Mouse (Mus musculus) retina, postnatal 7 days (tissue): ENCODE results near the gene Tcea3.

ENCODE experiments used
- DNase-seq: peaks from one replicate; pipeline ENCODE4 v3.0.0-alpha.2; 2012; ENCODE audit warnings: low read depth, low spot score

The Tcea3 gene

DNA sequence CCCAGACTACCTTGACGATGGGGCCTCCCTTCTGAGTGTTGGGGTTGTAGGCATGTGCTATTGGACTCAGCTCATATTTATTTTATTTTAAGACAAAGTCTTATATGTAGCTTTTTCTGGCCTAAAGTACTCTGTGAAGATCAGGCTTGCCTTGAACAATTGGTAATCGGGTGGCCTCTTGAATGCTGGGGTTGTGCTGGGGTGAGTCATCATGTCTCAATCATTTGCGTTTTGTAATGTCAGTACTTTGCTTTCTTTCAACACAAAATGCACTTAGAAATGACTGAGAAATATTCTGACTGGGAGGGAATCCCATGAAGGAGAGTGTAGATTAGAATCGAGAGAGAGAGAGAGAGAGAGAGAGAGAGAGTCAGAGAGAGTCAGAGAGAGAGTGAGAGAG is 72.5 kb downstream of the Tcea3 start:
- no peak for DNase-seq

DNA sequence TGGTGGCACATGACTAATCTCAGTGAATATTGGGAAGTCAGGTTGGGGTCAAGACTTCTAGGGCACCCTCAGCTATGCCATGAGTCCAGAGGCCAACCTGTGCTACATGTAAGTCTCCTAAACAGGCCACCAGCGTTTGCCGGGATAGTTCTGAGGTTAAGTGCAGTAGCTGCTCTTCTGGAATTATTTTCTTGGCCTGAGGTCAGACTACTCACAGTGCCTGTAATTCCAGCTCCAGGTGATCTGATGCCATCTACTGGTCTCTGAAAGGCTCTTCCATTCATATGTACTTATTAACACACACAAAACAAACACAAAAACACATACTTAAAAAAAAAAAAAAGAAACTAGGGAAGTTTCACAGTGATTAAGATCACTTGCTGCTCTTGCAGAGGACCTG is 76.7 kb downstream of the Tcea3 start:
- no peak for DNase-seq
